Mouse (Mus musculus) heart, postnatal 14 days (tissue): ENCODE results near the gene Agap3. TPM values are rescaled to one million over a fixed set of nuclear protein-coding genes. Genes with fewer than 3 reads are reported as not detected.

Experiments
- DNase-seq, 2 experiments: peaks; one replicate each; pipeline ENCODE4 v3.0.0; 2021 to 2022
- intact Hi-C: fragments of 180-260 bp; cut with DNase I; formaldehyde crosslinking; loops from one replicate; pipeline ENCODE4 v1.15.1; 2025
- long read RNA-seq, 2 experiments: library from polyadenylated mRNA; stranded (forward); transcript quantifications; one replicate each; pipeline ENCODE4 v2.0.0; 2021
- total RNA-seq, 2 experiments: library from RNA; stranded (reverse); gene quantifications; 2 replicates each; pipeline ENCODE4 v1.2.3; 2021

Gene Agap3
- total RNA-seq, result 10 to 100 TPM; 71.0 to 72.2 TPM
- long read RNA-seq, experiment 1, transcript Agap3-204 (9 exons, 1,061 nt), result major isoform, 25 of 73 reads
- long read RNA-seq, experiment 1, transcript Agap3-201 (18 exons, 3,207 nt), result minor isoform, 9 of 73 reads
- long read RNA-seq, experiment 1, partial matches to known transcripts, result 5 of 73 reads
- long read RNA-seq, experiment 1, other reads (novel, unspliced or antisense), result 34 of 73 reads
- long read RNA-seq, experiment 2, transcript Agap3-201 (18 exons, 3,207 nt), result minor isoform, 6 of 66 reads
- long read RNA-seq, experiment 2, transcript Agap3-204 (9 exons, 1,061 nt), result major isoform, 14 of 66 reads
- long read RNA-seq, experiment 2, partial matches to known transcripts, result 11 of 66 reads
- long read RNA-seq, experiment 2, other reads (novel, unspliced or antisense), result 35 of 66 reads

GRCm38 (mm10) chr5:24452030-24452690, at the start of gene Agap3:
Gene Agap3 (plus strand): TSS chr5:24452177.
- intact Hi-C loops, result loop anchor here (5.0 kb wide), 1 partner anchor 35 kb away; no protein-coding TSS in a partner anchor
- DNase-seq, result peak; percentile 33 to 40

GRCm38 (mm10) chr5:24404594-24405360, 47.2 kb upstream of the Agap3 start:
- DNase-seq, result no peak
- intact Hi-C loops, result no loop called here

DNA sequence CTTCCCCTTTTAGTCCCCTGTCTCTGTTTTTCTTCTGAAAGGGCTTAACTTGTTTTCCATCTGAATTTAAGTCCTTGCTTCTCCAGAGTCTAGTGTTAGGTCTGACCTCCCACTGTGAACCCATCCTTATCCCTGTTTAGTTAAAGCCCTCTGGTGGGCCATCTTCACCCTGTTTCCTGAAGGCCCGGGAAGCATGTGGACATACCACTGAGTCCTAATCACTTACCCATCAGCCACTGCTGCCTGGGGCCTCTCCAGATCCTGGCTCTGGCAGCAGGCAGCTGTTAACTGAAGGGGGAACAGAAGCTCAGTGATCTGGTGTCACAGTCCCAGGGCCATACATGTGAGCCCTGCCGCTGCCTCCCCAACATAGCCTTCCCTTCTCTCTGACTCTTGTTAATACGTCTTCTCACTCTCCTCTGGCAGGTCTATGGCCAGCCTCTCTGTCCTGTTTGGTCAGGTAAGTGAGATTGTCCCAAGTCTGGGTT, 46.5 kb upstream of the Agap3 start:
- no peak for DNase-seq
- intact Hi-C loops, result no loop called here

DNA sequence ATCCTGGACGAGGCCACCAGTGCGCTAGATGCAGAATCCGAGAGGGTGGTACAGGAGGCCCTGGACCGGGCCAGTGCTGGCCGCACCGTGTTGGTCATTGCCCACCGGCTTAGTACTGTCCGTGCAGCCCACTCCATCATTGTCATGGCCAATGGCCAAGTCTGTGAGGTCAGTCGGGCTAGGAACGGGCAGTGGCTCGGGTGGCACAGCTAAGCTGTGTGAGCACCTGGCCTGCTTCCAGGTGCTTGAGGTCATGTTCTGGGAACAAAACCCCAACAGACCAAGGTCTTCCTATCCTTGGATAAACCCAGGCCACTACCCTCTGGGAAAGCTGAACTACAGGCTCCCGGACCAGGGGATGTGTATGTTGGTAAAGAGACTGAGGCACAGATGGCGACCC, 43.3 kb upstream of the Agap3 start:
- peak in 1 of 2 experiments; percentile 41 for DNase-seq
- intact Hi-C loops, result no loop called here

GRCm38 (mm10) chr5:24409466-24409865, 42.5 kb upstream of the Agap3 start:
- intact Hi-C loops, result no loop called here
- DNase-seq, result no peak

DNA sequence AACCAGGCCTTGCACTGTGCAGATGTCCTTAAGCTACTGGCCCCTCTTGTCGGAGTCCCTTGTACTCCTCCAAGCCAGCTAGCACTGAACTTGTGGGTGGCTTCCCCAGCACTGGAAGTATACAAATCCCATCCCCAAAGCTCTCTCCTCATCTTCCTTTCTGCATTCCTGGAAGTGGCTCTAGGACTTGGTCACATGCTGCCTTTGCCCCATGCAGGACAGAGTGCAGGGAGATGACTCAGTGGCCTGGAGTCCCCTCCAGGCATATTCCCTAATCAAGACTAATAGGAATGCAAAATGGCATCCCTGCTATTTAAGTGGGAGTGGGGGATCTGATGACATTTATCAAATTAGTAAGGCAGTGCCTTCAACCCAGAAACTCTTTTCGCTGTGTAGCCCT, 39.9 kb upstream of the Agap3 start:
- intact Hi-C loops, result no loop called here
- no peak for DNase-seq

- DNase-seq, result no peak
Observed at GRCm38 (mm10) chr5:24413042-24413693, 38.8 kb upstream of the Agap3 start, which contains the start of gene Asic3. Gene Asic3 (plus strand): TSS chr5:24413392.

DNA sequence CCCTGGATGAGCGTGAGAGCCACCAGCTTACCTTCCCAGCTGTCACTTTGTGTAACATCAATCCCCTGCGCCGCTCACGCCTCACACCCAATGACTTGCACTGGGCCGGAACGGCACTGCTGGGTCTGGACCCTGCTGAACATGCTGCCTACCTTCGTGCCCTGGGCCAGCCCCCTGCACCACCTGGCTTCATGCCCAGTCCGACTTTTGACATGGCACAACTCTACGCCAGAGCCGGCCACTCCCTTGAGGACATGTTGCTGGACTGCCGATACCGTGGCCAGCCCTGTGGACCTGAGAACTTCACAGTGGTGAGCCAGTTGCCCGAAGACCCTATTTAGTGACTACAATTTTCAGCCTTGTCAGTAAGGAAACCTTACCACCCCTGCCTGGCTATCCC, 38.0 kb upstream of the Agap3 start:
- intact Hi-C loops, result no loop called here
- no peak for DNase-seq

More at GRCm38 (mm10) chr5:24413042-24413693, 38.8 kb upstream of the Agap3 start, which contains the start of gene Asic3:
- intact Hi-C loops, result no loop called here

- DNase-seq, result peak; percentile 59 to 78
- intact Hi-C loops, result loop anchor here (2.0 to 5.0 kb wide), 2 partner anchors 36 to 55 kb away; partner anchors contain the start of gene Agap3
Observed at GRCm38 (mm10) chr5:24416222-24416736, 35.7 kb upstream of the Agap3 start.

GRCm38 (mm10) chr5:24417587-24417986, 34.4 kb upstream of the Agap3 start:
- DNase-seq, result no peak
- intact Hi-C loops, result loop anchor here (2.0 to 5.0 kb wide), 2 partner anchors 35 to 53 kb away; partner anchors contain the start of gene Agap3

GRCm38 (mm10) chr5:24420381-24420780, 31.6 kb upstream of the Agap3 start:
- no peak for DNase-seq
- intact Hi-C loops, result no loop called here

GRCm38 (mm10) chr5:24423129-24424003, 28.6 kb upstream of the Agap3 start, which contains the start of the genes Cdk5 and Slc4a2:
Gene Cdk5 (minus strand): TSS chr5:24423530.
Gene Slc4a2 (plus strand): TSS chr5:24423837.
- intact Hi-C loops, result loop anchor here (2.0 kb wide), 2 partner anchors 25 to 47 kb away; no protein-coding TSS in a partner anchor
- peak; percentile 95 to 98 for DNase-seq

- no peak for DNase-seq
Observed at GRCm38 (mm10) chr5:24424004-24424781, 27.8 kb upstream of the Agap3 start.

DNA sequence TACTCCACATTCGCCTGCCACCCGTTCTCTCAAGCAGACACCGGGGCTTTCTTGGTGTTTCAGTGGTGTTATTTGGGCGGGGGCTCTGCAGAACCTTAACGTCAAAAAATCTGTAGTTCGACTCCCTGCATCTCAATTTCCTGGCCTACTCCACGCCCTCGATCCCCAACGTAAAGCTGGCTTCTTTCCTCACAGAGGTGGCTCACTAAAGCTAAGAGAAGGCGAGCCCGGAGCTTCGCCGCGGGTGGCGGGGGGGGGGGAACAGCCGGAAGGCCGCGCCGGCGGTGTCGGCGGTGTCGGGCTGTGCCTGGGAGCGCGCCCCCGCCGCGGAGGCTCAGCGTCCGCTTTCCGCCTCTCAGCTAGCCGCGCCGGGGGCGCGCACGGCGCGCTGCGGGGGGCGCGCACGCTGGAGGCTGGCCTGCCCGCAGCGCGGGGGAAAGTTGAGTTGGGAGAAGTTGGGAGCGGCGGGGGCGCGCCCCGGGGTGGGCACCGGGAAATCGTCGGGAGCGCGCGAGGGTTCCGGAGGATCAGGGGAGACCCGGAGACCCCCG, 27.0 kb upstream of the Agap3 start:
- DNase-seq, result peak; percentile 89 to 93
- intact Hi-C loops, result loop anchor here (2.0 kb wide), 1 partner anchor 46 kb away; no protein-coding TSS in a partner anchor

More at GRCm38 (mm10) chr5:24424004-24424781, 27.8 kb upstream of the Agap3 start:
- intact Hi-C loops, result loop anchor here (2.0 kb wide), 1 partner anchor 47 kb away; no protein-coding TSS in a partner anchor

DNA sequence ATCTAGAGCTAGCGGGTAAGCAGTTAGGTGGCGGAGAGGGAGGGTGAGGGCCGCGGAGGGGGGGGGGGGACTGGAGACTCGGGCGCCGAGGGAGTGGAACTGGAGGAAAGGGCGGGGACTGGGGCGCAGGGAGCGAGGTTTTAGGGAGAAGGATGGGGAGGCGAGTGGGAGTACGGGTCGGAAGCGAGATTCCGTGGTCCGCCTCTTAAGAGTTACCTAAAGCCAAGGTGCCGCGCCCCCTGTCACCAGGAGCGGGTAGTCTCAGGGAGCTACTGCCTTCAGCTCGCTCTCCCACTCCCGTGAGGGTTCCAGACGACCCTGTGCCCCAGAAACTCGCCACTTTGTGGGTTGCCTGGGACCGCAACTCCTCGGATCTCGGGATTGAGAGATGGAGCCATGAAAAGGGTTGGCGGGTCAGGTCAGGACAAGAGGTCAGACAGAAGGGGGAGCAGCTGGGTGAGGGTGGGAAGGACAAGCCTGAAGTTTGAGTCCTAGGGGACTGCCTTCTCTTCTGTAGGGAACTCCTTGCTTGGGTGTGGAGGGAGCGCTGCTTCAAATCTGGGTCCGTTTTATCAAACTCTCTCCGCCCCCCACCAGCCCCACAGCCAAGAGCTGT, 26.4 kb upstream of the Agap3 start:
- no peak for DNase-seq
- intact Hi-C loops, result loop anchor here (2.0 kb wide), 2 partner anchors 17 to 45 kb away; no protein-coding TSS in a partner anchor

GRCm38 (mm10) chr5:24426037-24426432, 25.9 kb upstream of the Agap3 start:
- intact Hi-C loops, result loop anchor here (2.0 kb wide), 1 partner anchor 17 kb away; no protein-coding TSS in a partner anchor
- peak in 1 of 2 experiments; percentile 25 for DNase-seq
